Mouse (Mus musculus) hindbrain, embryonic 12.5 days (tissue): ENCODE measurements at regions not wholly inside any gene's neighbourhood (a gene's known extent, or its start where the extent isn't known, plus 50 kb on each side); places are given as distances from the start of the nearest gene placed in this dataset.

ENCODE experiments used
- ATAC-seq: fragments of 200-750 bp; cut with Nextera tagmentation; 2 replicates; pipeline ENCODE4 v1.8.0; 2017; ENCODE audit warnings: moderate TSS enrichment; ENCODE audit not compliant: low FRiP score
- H3K27ac ChIP-seq: fragments of 300-500 bp; sonication (generic); 2 replicates; pipeline ENCODE4 v1.5.1; 2016; ENCODE audit warnings: mild to moderate bottlenecking
- H3K27me3 ChIP-seq: fragments of 300-500 bp; sonication (generic); 2 replicates; pipeline ENCODE4 v1.6.1; 2016; ENCODE audit warnings: mild to moderate bottlenecking
- H3K36me3 ChIP-seq: fragments of 300-500 bp; sonication (generic); 2 replicates; pipeline ENCODE4 v1.6.1; 2016; ENCODE audit warnings: mild to moderate bottlenecking
- H3K4me1 ChIP-seq: fragments of 300-500 bp; sonication (generic); 2 replicates; pipeline ENCODE4 v1.6.1; 2016
- H3K4me2 ChIP-seq: fragments of 300-500 bp; sonication (generic); replicated peaks from 2 replicates; pipeline ENCODE4 v1.6.1; 2016; ENCODE audit warnings: mild to moderate bottlenecking
- H3K4me3 ChIP-seq: fragments of 300-500 bp; sonication (generic); 2 replicates; pipeline ENCODE4 v1.5.1; 2016; ENCODE audit warnings: mild to moderate bottlenecking
- H3K9ac ChIP-seq: fragments of 300-500 bp; sonication (generic); 2 replicates; pipeline ENCODE4 v1.6.1; 2016; ENCODE audit warnings: mild to moderate bottlenecking, moderate library complexity
- H3K9me3 ChIP-seq: fragments of 300-500 bp; sonication (generic); replicated peaks from 2 replicates; pipeline ENCODE4 v1.6.1; 2016; ENCODE audit warnings: mild to moderate bottlenecking
- WGBS: fragments of 180-500 bp; shearing (Covaris S2); methylation state at CpG from one replicate; pipeline ENCODE4 v1.1.7; 2016; 5-methylcytosine and 5-hydroxymethylcytosine counted together

DNA sequence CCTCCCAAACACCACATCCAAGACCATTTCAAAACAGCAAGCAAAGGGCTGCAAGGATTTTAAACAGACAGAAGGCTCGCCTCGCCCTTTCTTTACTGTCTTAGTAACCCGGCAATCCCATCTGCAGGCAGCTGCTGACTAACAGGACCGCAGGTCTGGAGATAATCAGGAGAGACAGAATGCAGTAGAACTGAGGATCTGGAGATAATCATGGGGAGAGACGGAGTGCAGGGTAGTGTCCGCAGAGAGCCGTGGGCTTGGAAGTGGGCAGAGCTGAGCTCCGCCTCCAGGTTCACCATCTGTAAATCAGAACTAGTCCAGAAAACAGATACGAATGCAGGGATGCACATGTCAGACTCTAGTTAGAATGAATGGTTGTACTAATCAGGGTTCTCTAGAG lies 79.4 kb upstream of the Mgme1 start:
- Histone ChIP-seq H3K4me3 (no peak overlapping the region), H3K36me3 (no peaks in the 10 kb centered on the region), H3K27me3 (no peaks in the 10 kb centered on the region; the same call in 1 of the 2 replicates), H3K9ac (no peak overlapping the region), H3K4me2 (no peak overlapping the region), H3K9me3 (no peaks in the 10 kb centered on the region), H3K4me1 (0 out of 2 replicates have a peak, but pooled peaks cover 2% of the 10 kb centered on the region), H3K27ac (no peak overlapping the region)
- ATAC-seq, result no peak
- WGBS, result 77% methylated on average over 9 of the region's 9 CpGs

- H3K27me3 ChIP-seq, result no peaks in the 10 kb centered on the region; the same call in 1 of the 2 replicates
- H3K36me3 ChIP-seq, result no peaks in the 10 kb centered on the region
- no peak for ATAC-seq
- no peak overlapping the region for H3K4me3 ChIP-seq
- H3K27ac ChIP-seq, result no peak overlapping the region
- WGBS, result 77% methylated on average over 4 of the region's 4 CpGs
- H3K9me3 ChIP-seq, result no peaks in the 10 kb centered on the region
- H3K4me2 ChIP-seq, result no peak overlapping the region
- H3K9ac ChIP-seq, result no peak overlapping the region
- H3K4me1 ChIP-seq, result 0 out of 2 replicates have a peak, but pooled peaks cover 2% of the 10 kb centered on the region
Measured at GRCm38 (mm10) chr2:144191707-144192106, 78.8 kb upstream of the Mgme1 start.

- H3K27ac ChIP-seq, result no peak overlapping the region
- H3K36me3 ChIP-seq, result no peaks in the 10 kb centered on the region
- no peak overlapping the region for H3K4me3 ChIP-seq
- ATAC-seq, result no peak
- H3K9me3 ChIP-seq, result no peaks in the 10 kb centered on the region
- H3K9ac ChIP-seq, result no peak overlapping the region
- H3K4me2 ChIP-seq, result no peak overlapping the region
- 73% methylated on average over 8 of the region's 8 CpGs for WGBS
- H3K27me3 ChIP-seq, result no peaks in the 10 kb centered on the region; the same call in 1 of the 2 replicates
- 0 out of 2 replicates have a peak, but pooled peaks cover 2% of the 10 kb centered on the region for H3K4me1 ChIP-seq
Measured at GRCm38 (mm10) chr2:144192428-144192827, 78.0 kb upstream of the Mgme1 start.

DNA sequence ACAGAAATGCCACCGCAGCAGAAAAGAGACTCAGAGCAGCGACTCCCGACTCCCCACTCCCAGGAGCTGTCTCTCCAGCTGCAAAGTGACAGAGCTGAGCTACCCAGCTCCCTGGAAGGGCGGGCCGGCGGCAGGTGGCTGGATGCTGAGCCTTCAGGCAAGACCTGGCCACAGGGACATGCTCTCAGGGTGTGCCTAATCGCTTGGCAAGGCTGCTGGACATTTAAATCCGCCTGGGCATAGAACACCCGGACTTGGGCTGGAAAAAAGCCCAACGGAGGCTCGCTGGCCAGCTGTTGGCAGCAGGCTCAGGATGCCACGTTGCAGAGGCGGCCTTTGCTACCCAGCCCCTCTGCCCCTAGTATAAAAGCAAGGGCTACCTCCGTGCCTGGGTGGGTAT lies 74.6 kb upstream of the Mgme1 start:
- Histone ChIP-seq H3K4me2 (no peak overlapping the region), H3K27me3 (no peaks in the 10 kb centered on the region), H3K4me1 (no peaks in the 10 kb centered on the region), H3K9me3 (no peaks in the 10 kb centered on the region), H3K9ac (no peak overlapping the region), H3K27ac (no peak overlapping the region), H3K36me3 (no peaks in the 10 kb centered on the region), H3K4me3 (no peak overlapping the region)
- ATAC-seq, result no peak
- WGBS, result 57% methylated on average over 14 of the region's 14 CpGs

DNA sequence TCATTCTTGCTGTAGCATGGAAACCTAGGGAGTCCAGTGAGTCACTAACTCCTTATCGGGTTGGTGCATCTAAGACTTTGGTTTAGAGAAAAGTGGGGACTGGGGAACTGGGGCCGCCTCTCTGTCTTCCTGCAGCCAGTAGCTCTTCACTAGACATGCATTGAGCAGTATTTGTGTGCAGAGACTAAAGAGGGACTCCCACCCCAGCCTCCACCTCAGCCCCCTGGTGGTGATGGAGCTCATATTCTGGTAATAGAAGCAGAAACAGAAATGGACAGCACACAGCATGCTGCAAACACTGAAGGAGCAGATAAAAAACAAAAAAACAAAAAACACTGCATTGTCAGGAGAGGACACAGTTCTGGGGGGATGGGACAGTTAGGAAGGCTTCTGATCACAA lies 73.3 kb upstream of the Mgme1 start:
- H3K36me3 ChIP-seq, result no peaks in the 10 kb centered on the region
- ATAC-seq, result no peak

GRCm38 (mm10) chr2:144198326-144199051 lies 72.0 kb upstream of the Mgme1 start:
- Histone ChIP-seq H3K9me3 (no peaks in the 10 kb centered on the region), H3K9ac (no peak overlapping the region), H3K4me2 (no peak overlapping the region), H3K4me1 (peaks cover 4% of the 10 kb centered on the region; the same call in 1 of the 2 replicates), H3K4me3 (no peak overlapping the region), H3K27ac (no peak overlapping the region), H3K36me3 (no peaks in the 10 kb centered on the region), H3K27me3 (no peaks in the 10 kb centered on the region)
- no peak for ATAC-seq
- 74% methylated on average over 13 of the region's 13 CpGs for WGBS

More for the DNA sequence above, 73.3 kb upstream of the Mgme1 start:
- H3K4me1 ChIP-seq, result no peaks in the 10 kb centered on the region
- no peaks in the 10 kb centered on the region for H3K9me3 ChIP-seq
- H3K9ac ChIP-seq, result no peak overlapping the region
- no peak overlapping the region for H3K4me3 ChIP-seq
- 83% methylated on average over 2 of the region's 2 CpGs for whole genome bisulfite sequencing
- no peak overlapping the region for H3K4me2 ChIP-seq
- no peak overlapping the region for H3K27ac ChIP-seq
- no peaks in the 10 kb centered on the region for H3K27me3 ChIP-seq
